Mouse (Mus musculus): ENCODE data around the gene Gramd1a.

DNA sequence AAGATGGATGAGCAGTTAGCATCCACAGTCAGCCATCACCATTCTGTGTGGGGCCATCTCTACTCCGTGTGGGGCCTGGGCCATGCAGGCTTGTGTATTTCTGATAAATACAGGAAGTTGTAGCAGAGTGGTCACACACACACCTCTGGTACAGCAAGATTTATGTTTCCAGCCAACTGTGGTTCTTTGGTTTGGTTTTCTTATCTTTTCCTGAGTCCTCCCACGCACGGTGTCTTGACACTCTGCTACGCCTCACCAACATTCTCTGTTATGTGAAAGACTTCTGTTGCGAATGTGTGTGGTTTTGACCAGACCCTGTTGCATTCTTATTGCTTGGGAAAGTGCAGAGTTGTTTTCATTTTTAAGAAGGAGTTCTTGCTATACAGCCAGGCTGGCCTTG lies 5.1 kb upstream of the Gramd1a start:
- no peak for TF ChIP-seq POLR2A (IDR thresholded peaks at IDR 0.05; ENCODE audit: low read depth, low read length)
- no peak for TF ChIP-seq CTCF (IDR thresholded peaks at IDR 0.05; ENCODE audit: extremely low read depth, insufficient read depth, insufficient read length, insufficient replicate concordance)
